Mouse (Mus musculus) adrenal gland, postnatal 4 days (tissue): ENCODE results near the gene Ap3b1. TPM values are rescaled to one million over a fixed set of nuclear protein-coding genes. Genes with fewer than 3 reads are reported as not detected.
"Not testable (repeated sequence)": the region's sequence is repeated elsewhere in the genome, so short reads cannot be mapped to it uniquely, and the experiment has no call there.

Experiments used
- DNase-seq, 2 experiments: peaks; one replicate each; pipeline ENCODE4 v3.0.0; 2021 to 2022; ENCODE audit warnings: low spot score in 2 of 2, mixed read lengths in 2 of 2
- long read RNA-seq, 2 experiments: library from polyadenylated mRNA; stranded (forward); transcript quantifications; one replicate each; pipeline ENCODE4 v2.0.0; 2021
- total RNA-seq, 2 experiments: library from RNA; stranded (reverse); gene quantifications; 2 replicates each; pipeline ENCODE4 v1.2.3; 2021

The Ap3b1 gene
- total RNA-seq: 10 to 100 TPM; 48.1 to 53.5 TPM
- long read RNA-seq, experiment 1, full-length matches to known transcripts: 4 of 13 reads
- long read RNA-seq, experiment 1, partial matches to known transcripts: 5 of 13 reads
- long read RNA-seq, experiment 1, other reads (novel, unspliced or antisense): 4 of 13 reads
- long read RNA-seq, experiment 2, full-length matches to known transcripts: 8 of 28 reads
- long read RNA-seq, experiment 2, partial matches to known transcripts: 14 of 28 reads
- long read RNA-seq, experiment 2, other reads (novel, unspliced or antisense): 6 of 28 reads

DNA sequence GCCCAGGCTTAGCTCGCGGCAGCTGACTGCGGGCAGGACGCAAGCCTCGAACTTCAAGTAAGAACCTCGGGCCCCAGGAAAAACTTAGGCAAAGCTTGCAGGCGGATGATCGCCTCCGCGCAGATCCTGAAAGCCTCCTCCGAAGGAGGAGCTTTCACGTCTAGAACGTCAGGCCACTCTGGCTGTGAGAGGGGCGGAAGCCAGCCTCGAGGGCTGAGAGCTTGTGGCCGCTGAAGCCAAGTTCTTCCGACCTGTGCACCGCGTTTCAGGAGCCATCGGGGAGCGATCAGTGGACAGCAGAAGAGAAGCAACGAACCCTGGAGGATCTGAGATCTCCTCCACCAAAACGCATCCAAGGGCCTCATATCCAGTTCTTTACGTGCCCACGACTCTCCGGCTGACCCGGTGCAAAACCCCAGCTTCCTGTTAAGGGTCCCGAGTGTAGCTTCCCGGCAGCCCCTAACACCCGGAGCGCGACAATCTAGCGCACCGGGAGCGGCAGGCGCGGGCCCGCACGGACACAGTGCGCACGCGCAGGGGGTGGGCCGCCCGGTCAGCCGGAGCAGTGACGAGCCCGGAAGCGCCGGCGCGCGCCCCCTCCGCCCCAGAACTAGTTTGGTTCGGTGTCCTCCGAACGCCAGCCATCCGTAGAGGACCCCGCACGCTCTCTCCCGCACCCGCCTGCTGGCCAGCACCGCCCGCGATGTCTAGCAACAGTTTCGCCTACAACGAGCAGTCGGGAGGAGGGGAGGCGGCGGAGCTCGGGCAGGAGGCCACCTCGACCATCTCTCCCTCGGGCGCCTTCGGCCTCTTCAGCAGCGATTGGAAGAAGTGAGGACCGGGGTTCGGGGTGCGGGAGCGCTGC, at the start of gene Ap3b1:
Gene Ap3b1, plus strand, starts transcription at position 560 of the 865 bp plus-strand sequence.
- peak; percentile 82 to 83 for DNase-seq

- not testable (repeated sequence) for DNase-seq
Measured at GRCm38 (mm10) chr13:94312812-94313211, 45.9 kb upstream of the Ap3b1 start.

DNA sequence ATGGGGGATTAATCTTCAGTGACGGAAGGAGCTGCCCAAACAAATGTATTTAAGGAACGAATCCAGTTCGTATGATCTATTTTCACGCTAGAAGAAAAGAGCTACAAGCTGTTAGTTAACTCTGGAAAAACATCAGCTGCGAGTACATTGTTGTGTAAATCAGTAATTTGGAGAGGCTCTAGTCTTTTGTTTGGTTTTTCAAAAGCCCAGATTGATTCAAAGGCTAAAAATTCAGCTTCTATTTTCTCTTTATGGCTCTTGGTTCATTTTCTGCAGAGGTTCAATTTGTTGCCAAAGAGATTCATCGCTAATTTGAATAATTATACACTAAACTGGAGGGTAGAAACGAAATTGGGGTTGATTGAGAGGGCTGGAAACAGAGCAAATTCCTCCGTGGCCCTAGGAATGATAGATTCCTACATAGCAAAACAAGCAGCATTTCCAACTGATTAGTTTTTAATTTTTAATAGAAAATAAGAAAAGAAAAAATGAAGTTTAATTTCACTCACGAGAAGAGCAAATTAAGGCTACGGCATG, 41.7 kb upstream of the Ap3b1 start:
- no peak for DNase-seq

- no peak for DNase-seq
Measured at GRCm38 (mm10) chr13:94321094-94321792, 37.5 kb upstream of the Ap3b1 start.

DNA sequence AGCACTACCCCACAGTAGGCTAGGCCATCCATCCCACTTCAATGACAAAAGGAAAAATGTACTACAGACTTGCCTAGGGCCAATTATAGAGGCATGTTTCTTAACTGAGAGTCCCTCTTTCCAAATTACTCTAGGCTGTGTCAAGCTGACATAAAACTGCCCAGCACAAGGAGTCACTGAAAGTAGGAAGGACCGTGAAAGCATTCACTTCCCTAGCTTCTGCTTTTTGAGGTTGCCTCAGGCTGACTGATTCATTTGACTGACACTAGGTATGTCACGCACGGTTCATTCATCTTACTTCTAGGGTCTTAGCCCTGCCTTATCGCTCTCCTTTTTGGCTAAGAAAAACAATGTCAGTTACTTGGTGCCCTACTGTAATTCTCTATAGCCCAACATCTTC, 36.3 kb upstream of the Ap3b1 start:
- no peak for DNase-seq

- DNase-seq: no peak
Measured at GRCm38 (mm10) chr13:94328063-94328462, 30.7 kb upstream of the Ap3b1 start.

DNA sequence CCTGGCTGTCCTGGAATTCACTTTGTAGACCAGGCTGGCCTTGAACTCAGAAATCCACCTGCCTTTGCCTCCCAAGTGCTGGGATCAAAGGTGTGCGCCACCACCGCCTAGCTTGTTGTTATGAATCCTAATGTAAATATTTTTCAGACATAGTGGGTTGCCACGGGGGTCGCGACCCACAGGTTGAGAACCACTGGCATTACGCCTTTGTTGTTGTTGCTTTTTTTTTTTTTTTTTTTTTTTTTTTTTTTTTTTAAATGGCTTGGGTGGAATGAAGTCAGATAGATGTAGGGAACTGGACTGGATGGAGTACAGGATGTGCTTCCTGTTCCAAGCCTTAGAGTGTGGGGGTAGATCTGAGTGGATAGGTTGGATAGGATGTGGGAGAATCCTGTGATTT, 29.8 kb upstream of the Ap3b1 start:
- DNase-seq: not testable (repeated sequence)

- no peak for DNase-seq
Measured at GRCm38 (mm10) chr13:94330392-94330979, 28.3 kb upstream of the Ap3b1 start.

GRCm38 (mm10) chr13:94338357-94338756, 20.4 kb upstream of the Ap3b1 start:
- DNase-seq: no peak

DNA sequence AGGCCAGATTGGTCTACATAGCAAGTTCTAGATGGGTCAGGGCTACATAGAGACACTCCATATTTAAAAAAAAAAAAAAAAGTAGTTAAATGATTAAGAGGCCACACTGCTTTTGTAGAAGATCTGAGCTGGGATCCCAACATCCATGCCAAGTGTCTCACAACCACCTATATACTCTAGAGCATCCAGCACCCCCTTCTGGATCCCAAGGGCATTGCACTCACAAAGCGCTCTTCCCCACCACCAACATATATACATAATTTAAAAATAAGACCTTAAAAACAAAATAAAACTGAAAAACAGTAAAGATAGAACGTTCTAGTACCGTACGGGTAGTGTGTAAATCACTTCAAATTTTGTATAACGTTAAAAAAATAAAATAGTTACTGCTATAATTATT, 15.6 kb upstream of the Ap3b1 start:
- DNase-seq: no peak

- not testable (repeated sequence) for DNase-seq
Measured at GRCm38 (mm10) chr13:94344600-94344999, 14.2 kb upstream of the Ap3b1 start.

DNA sequence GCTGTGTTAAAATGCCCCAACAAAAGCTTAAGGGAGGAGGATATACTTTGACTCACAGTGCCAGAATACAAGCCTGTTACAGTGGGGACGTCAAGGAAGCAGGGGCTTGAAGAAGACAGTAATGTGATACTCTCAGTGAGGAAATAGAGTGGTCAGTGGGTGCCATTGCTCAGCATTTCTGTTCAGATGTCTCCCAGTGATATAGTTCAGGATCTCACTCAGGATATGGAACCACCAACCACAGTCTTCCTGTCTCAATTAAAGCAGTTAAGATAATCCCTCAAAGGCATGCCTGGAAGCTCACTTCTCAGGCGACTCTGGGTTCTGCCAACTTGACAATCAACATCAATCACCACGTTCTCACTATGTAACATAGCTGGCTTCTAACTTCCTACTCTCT, 4.2 kb upstream of the Ap3b1 start:
- no peak for DNase-seq

- no peak for DNase-seq
Measured at GRCm38 (mm10) chr13:94358101-94358400, 709 bp upstream of the Ap3b1 start.

DNA sequence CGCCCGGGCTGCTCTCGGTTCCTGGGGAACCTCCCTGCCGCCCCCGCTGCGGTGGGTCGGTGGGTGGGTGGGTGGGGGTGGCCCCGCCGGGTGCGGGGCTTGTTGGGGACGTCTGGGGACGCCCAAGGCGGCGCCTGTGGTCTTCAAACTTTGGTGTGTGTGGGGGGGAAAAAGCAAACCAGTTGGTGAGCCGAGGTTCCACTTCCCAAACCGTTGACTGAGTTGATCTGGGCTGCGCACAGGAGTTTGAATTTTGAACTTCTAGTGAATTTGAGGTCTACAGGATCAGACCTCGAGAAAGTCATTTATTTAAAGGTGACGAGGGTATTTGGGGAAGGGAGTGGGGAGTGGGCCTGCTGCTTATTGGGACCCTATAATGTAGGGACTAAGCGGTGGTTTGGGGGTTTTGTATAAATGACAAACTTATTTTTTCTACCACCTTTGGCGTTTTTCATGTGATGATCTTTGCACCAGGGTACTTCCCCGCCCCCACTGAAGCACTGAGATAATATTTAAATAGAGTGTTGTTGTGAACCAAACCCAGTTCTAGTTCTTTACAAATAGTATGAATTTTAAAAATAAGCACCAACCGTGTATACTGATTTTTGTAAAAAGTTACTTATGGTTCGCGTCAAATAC, 641 bp downstream of the Ap3b1 start:
- no peak for DNase-seq

DNA sequence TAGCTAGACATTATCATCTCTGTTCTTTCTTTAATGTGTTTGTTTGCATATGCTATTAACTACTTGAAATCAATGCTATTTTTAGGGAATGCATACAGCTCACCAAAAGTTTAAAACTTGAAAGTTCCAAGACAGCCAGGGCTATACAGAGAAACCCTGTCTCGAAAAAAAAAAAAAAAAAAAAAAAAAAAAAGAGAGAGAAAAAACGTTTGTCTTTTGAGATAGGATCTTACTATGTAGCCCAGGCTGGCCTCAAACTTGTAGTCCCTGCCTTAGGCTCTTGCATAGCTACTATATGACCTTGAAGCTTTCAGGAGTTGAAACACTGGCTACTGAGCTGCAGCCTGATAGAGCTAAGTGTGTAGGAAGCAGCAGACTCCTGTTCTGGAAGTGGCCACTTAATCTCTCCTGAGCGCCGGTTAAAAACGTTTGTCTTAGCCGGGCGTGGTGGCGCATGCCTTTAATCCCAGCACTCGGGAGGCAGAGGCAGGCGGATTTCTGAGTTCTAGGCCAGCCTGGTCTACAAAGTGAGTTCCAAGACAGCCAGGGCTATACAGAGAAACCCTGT, 2.3 kb downstream of the Ap3b1 start:
- not testable (repeated sequence) for DNase-seq

- DNase-seq: no peak
Measured at GRCm38 (mm10) chr13:94364336-94364735, 5.6 kb downstream of the Ap3b1 start.

DNA sequence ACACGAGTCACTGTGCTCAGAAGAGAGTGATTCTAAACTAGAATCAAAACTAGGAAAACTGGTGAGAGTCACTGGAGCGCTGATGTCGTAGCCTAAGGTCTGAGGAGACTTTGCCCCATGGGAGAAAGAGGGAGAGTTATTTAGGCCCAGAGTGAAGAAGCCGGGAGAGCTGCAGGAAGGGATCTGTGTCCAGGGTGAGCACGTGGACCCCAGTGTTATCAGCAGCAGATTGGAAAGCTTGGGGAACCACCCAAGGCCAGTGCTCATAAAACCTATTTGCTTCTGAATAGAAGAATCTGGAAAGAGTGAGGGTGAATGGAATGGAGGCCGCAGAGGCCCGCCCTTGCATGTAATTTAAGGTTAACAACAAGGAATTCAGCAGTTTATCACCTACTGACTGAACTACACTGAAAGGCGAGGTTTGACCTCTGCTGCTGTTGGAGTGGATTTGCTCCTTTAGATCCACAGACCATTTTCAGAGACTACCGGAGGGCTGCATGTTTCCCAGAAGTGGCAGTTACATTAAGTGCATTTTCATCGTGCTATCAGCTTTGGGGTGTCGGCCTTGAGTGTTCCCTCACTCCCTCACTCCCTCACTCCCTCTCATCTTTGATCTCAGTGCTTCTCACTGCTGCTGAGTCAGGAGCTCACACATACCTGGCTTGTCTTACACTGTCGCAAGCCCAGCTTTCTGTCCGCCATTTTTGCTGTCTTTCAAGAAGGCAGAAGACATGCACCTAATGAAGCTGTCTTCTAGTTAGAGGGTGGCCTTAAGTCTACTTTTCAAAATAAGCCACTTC, 6.5 kb downstream of the Ap3b1 start:
- no peak for DNase-seq

- no peak for DNase-seq
Measured at GRCm38 (mm10) chr13:94367869-94368268, 9.1 kb downstream of the Ap3b1 start.

GRCm38 (mm10) chr13:94370521-94370920, 11.8 kb downstream of the Ap3b1 start:
- no peak for DNase-seq

- no peak for DNase-seq
Measured at GRCm38 (mm10) chr13:94372066-94372465, 13.3 kb downstream of the Ap3b1 start.
